Mouse (Mus musculus): ENCODE data around the gene Sim2.

The Sim2 gene

GRCm38 (mm10) chr16:94168655-94169545, 84.2 kb downstream of the Sim2 start:
- DNase-seq = no peak

- DNase-seq = no peak
These were observed 85.5 kb downstream of the Sim2 start for GRCm38 (mm10) chr16:94170218-94170617.

- no peak for DNase-seq
These were observed 88.6 kb downstream of the Sim2 start for GRCm38 (mm10) chr16:94173361-94173760.

GRCm38 (mm10) chr16:94175366-94175986, 90.7 kb downstream of the Sim2 start:
- no peak for DNase-seq

Data from cerebellum, adult 9-10 months (tissue).